Mouse (Mus musculus): ENCODE data around the gene Igf1r.

Igf1r gene

DNA sequence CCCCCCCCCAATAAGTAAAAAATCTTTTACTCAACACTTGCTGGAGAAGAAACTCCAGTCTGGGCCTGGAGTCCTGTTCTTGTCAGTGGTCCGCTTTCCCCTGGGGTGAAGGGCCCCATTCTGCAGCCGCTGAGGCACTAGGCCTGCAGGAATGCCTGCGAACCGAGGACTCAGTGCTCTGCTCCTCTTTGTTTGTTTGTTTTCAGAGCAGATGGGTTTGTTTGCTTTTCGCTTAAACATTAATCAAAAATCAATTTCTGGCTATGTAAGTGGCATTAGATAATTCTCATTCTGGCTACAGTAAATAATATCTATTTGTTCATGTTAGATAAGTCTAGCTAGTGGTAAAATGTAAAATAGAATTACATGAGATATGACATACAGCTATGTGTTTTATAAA is 167.0 kb downstream of the Igf1r start:
- DNase-seq (ENCODE audit: low spot score), result no peak

DNA sequence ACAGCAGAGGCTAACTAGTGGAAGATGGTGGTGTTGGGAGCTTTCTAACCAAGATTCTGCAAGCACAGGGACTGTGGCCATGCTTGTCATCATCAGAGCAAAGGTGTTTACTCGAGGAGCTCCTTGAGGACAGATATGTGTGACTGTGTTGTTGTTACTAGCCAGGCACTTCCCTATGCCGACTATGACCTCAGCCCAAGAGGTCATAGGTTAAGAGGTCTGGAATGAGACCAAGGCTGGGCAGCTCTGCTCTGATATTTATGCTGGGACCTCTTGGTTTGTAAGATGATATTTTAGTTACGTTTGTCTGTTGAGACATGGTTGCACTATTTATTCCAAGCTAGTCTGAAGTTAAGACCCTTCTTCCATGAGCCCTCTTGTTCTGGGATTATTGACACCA is 169.8 kb downstream of the Igf1r start:
- DNase-seq (ENCODE audit: low spot score), result no peak

- DNase-seq (ENCODE audit: low spot score), result no peak
Measured at GRCm38 (mm10) chr7:68125347-68125746, 172.7 kb downstream of the Igf1r start.

GRCm38 (mm10) chr7:68127799-68128261 is 175.2 kb downstream of the Igf1r start:
- peak; percentile 49 for DNase-seq (ENCODE audit: low spot score)

DNA sequence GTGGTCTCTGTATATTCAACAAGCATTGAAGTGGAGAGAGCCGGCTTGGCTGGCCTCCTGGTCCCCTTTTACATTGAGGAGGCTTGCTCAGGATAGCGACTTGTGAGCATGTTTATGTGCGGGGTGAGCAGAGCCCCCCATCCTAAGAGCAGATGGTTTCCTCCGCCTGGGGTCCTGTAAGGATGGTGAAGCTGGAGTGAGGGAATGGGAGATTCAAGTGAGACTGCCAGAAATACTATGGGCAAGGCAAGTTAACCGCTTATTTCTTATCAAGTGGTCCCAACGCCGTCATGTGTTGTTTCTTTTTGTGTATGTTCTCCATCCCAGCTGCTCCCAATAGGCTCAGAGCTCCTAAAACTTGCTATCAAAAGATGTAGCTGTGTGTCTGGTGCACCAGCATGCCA is 175.6 kb downstream of the Igf1r start:
- no peak for DNase-seq (ENCODE audit: low spot score)

DNA sequence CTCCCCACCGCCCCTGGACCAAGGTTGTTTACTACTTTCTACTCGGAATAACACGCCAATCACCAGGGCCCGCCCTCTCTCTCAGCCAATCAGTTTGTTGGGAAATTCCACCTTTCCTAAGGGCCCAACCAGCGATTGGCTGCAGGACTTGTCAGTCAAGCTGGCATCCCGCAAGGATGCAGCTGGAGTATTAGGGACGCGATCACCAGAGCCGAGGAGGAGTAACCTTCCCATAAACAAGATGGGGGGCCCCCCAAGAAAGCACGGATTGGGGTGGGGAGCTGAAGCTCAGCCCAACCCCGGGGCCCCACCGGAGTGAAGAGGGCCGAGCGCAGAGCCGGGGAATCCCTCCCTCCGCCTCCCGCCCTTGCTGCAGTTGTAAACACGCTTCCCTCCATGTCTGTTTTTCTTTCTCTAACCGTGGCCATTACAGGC is 176.5 kb downstream of the Igf1r start:
- DNase-seq (ENCODE audit: low spot score), result peak; percentile 96

GRCm38 (mm10) chr7:68129546-68130253 is 177.1 kb downstream of the Igf1r start:
- DNase-seq (ENCODE audit: low spot score), result peak; percentile 74

- DNase-seq (ENCODE audit: low spot score), result no peak
Measured at GRCm38 (mm10) chr7:68130950-68131580, 178.4 kb downstream of the Igf1r start.

- DNase-seq (ENCODE audit: low spot score), result no peak
Measured at GRCm38 (mm10) chr7:68133679-68134078, 181.1 kb downstream of the Igf1r start.

- no peak for DNase-seq (ENCODE audit: low spot score)
Measured at GRCm38 (mm10) chr7:68134948-68135347, 182.3 kb downstream of the Igf1r start.

DNA sequence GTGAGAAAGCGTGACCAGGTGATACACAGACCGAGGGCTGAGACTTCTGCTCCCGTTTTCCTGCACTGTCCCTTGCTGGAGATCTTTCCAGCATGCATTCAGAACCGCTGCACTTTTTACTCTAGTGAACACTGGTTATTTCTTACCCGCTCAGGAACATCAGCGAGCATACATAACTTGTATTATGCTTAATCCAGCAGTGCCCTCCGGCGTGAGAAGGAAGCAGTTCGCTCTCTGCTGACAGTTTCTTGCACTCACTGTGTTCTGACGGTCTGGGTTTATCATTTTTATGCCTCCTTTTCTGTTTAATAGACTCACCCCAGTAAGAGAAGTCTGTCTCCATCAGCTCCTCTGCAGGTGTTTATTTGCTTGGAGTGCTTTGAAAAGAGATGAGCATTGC is 183.4 kb downstream of the Igf1r start:
- DNase-seq (ENCODE audit: low spot score), result no peak

DNA sequence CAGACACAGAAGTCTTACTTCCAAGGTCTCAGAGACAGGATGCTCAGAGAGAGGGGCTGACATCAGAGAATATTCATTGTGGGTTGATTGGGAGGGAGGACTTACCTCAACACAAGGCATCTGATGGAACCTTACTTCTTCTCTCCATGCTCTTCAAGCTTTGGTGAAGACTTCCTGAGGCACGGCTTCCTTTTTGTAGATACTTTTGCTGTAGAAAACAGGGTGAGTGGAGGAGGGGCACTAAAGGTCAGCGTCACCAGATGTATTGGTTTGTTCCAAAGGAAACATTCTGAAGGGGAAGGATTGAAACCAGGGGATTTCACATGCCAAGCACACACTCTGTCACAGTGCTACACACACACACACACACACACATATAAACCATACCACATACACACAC is 186.8 kb downstream of the Igf1r start:
- no peak for DNase-seq (ENCODE audit: low spot score)

DNA sequence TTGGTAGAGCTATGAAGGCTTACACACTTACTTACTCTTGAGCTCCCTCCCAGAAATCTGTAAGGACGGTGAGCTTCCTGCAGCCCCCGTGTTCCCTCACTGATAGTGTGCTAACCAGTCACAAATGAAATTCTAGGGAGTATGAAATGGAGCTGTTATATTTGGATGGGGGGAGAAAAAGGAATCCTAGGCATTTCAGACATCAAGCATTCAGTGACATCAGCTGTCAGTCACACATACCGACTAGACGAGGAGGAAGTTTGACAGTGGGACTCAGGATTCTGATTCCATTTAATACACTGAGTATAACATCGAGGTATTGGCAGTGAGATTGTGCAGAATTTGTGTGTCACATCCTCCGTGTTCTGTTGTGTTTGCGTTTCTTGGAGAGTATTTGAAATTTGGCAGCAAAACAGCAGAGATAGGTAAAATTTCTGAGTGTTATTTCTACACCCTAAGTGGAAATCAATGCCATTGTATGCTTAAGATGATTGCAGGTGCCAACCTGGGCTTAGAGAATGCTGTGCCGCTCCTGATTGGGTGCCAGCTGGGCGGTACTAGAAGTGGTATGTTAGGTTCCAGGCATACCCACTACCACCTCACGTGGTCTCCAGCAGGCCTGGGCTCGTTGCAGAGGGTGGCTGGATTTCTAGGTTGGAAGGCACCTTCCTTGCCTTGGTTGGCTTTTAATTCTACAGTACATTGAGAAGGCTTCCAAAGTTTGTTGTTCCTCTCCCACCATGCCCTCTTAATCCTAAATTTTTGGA is 187.6 kb downstream of the Igf1r start:
- DNase-seq (ENCODE audit: low spot score), result no peak

GRCm38 (mm10) chr7:68144266-68144665 is 191.6 kb downstream of the Igf1r start:
- DNase-seq (ENCODE audit: low spot score), result no peak

- DNase-seq (ENCODE audit: low spot score), result no peak
Measured at GRCm38 (mm10) chr7:68148297-68149048, 195.8 kb downstream of the Igf1r start.

DNA sequence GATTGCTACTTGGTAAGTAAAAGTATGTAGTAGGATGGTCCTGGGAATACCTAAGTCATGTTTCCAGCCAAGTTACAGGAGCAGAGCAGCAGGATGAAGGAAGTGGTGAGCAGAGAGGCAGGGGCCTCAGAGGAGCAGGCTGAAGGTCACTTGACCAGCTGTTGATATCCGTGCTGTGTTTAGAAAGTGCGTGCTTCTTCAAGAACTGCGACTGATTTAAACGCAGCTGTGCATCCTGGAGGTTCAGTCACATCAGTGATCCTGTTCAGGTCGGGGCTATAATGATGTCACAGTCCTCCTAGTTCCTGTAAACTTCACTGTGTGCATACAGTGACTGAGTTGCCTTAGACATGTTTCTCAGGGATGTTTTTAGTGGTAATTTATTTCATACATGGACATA is 199.3 kb downstream of the Igf1r start:
- no peak for DNase-seq (ENCODE audit: low spot score)

GRCm38 (mm10) chr7:68152458-68152857 is 199.8 kb downstream of the Igf1r start:
- DNase-seq (ENCODE audit: low spot score), result no peak

GRCm38 (mm10) chr7:68153269-68153668 is 200.6 kb downstream of the Igf1r start:
- no peak for DNase-seq (ENCODE audit: low spot score)

GRCm38 (mm10) chr7:68154588-68154987 is 202.0 kb downstream of the Igf1r start:
- no peak for DNase-seq (ENCODE audit: low spot score)

DNA sequence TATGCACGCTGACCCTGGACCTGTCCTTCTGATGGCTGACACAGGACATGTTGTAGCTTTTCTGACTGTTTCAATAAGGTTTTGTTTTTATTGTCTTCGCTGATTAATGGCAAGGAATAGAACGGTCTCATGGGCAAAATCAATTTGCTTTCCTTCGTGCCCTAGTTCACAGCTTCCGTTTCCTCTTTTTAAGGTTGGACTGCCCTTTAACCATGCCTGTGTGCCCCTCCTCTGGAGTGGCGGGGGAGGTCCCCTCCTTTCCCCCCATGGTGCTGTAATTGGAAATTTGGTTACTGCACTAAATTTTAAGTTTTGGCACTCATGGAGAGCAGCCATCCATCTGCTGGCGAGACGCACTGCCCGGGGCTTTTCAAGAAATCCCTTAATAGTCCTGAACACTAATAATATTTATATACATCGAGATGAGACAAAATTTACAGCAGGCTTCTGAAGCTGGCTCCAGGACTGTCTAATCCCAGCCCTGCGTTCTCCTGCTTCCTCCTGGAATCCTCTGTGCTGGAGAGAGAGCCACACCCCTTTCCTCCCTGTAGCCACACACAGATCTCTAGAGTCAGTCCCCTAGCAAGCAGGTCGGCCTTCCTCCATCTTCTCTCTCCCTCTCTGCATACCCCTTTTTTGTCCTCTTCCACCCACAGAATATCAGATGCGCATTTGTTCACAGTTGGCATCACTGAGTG is 207.6 kb downstream of the Igf1r start:
- DNase-seq (ENCODE audit: low spot score), result no peak

DNA sequence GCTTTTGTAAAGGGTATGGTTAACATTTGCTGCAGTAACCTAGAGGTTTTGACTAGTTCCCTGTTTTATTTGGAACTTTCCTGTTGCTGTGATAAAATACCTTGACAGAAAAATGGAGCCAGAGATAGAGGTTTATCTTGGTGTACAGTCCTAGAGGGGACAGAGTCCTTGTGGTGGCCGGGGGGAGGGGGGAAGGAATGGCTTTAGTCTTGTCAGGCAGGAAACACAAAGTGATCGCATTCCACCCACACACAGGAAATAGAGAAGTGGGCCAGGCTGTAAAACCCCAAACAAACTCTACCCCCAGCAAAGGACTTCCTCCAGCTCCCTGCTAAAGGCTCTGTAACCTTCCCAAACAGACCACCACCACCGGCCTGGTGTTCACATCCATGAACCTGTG is 211.4 kb downstream of the Igf1r start:
- DNase-seq (ENCODE audit: low spot score), result no peak

DNA sequence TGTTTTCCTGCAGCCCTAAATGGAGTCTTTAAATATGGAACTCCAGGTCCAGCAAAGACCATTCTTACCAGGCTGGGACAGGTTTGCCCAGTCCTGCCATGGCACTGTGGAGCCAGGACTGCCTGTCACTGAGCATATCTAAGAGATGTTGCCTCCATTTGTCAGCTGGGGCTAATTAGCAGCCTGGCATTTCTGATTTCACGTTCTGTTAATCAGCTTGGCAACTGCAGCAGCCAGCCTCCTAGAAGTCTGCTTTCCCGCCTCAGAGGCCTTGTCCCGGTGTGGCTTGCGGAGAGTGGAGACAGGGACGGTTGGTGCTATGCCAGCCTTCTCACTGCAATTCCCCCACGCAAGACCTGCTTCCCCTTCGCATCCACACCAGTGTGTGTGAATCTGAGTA is 220.1 kb downstream of the Igf1r start:
- DNase-seq (ENCODE audit: low spot score), result no peak
